10 mouse cellular contexts compared by ENCODE assay signal in genomic region chr15:62206502-62206902, GRCm38 (mm10).
DNase-seq lines count a peak whose midpoint lies in the region; ATAC-seq lines count a peak whose summit lies in the region.
"Had no signal": no experiment of that assay in that cellular context is flagged by ENCODE, and none has a peak within 500 bp of the region (broad histone marks: within the 10 kb centered on the region; RNA-seq: fewer than 3 reads in every experiment).

No protein-coding gene starts in this region.

- peak; percentile 74 for DNase-seq in kidney, adult 18-20 months
- DNase-seq in NIH3T3 (ENCODE audit: low read depth) = peak; percentile 43
- DNase-seq in brain, embryonic 18.5 days (ENCODE audit: low read depth, low spot score) = peak; percentile 22
- peak; percentile 40 for DNase-seq in kidney, postnatal 10 days
- DNase-seq in thymus, postnatal 10 days (ENCODE audit: low spot score in 2 of 2) = no peak
- DNase-seq in layer of hippocampus, postnatal 36 days = no peak
- no peak for DNase-seq in embryo, embryonic 10 days (ENCODE audit: low spot score)

- no peak for ATAC-seq in kidney, embryonic 14.5 days (ENCODE audit: low FRiP score, low TSS enrichment)

- no peaks in the 10 kb centered on the region for H3K36me3 ChIP-seq in kidney, embryonic 14.5 days (ENCODE audit: control insufficient read depth, insufficient read depth, low read length)
- H3K36me3 ChIP-seq: embryonic facial prominence, embryonic 15.5 days; limb, embryonic 13.5 days had no signal

- H3K4me1 ChIP-seq in kidney, embryonic 14.5 days (ENCODE audit: control insufficient read depth, insufficient read depth, low read length) = no peaks in the 10 kb centered on the region
- H3K4me1 ChIP-seq: embryonic facial prominence, embryonic 15.5 days; limb, embryonic 13.5 days had no signal

- H3K9ac ChIP-seq in kidney, embryonic 14.5 days (ENCODE audit: low read depth, low read length) = no peak overlapping the region
- H3K9ac ChIP-seq: embryonic facial prominence, embryonic 15.5 days; limb, embryonic 13.5 days had no signal

- H3K27me3 ChIP-seq in kidney, embryonic 14.5 days (ENCODE audit: control insufficient read depth, insufficient read depth, low read length) = no peaks in the 10 kb centered on the region
- H3K27me3 ChIP-seq: embryonic facial prominence, embryonic 15.5 days; limb, embryonic 13.5 days had no signal

- H3K4me3 ChIP-seq in kidney, embryonic 14.5 days (ENCODE audit: low read length) = no peak overlapping the region
- H3K4me3 ChIP-seq: embryonic facial prominence, embryonic 15.5 days; limb, embryonic 13.5 days had no signal

- WGBS in kidney, embryonic 14.5 days = 92% methylated on average over 4 of the region's 4 CpGs

- no peak overlapping the region for H3K27ac ChIP-seq in kidney, embryonic 14.5 days (ENCODE audit: low read depth, low read length)
- H3K27ac ChIP-seq: embryonic facial prominence, embryonic 15.5 days; limb, embryonic 13.5 days had no signal

- H3K4me2 ChIP-seq in kidney, embryonic 14.5 days (replicated peaks; ENCODE audit: low read depth, low read length) = no peak overlapping the region
- H3K4me2 ChIP-seq: embryonic facial prominence, embryonic 15.5 days; limb, embryonic 13.5 days had no signal

- peaks cover 5% of the 10 kb centered on the region; the same call in 1 of the 2 replicates for H3K9me3 ChIP-seq in kidney, embryonic 14.5 days (ENCODE audit: control insufficient read depth, low read length)
- H3K9me3 ChIP-seq: embryonic facial prominence, embryonic 15.5 days; limb, embryonic 13.5 days had no signal

Comparison
In these comparisons a context has a peak if more than half of its experiments do, and no peak if none do; other contexts are left out.
1. DNase-seq: peak in kidney, adult 18-20 months (single experiment), NIH3T3 (single experiment), brain, embryonic 18.5 days (single experiment) and kidney, postnatal 10 days (single experiment); none in thymus, postnatal 10 days (0 of 2), layer of hippocampus, postnatal 36 days (0 of 2) and embryo, embryonic 10 days (single experiment).